Mouse (Mus musculus): Measurements from ENCODE around the gene Iqsec1.

DNA sequence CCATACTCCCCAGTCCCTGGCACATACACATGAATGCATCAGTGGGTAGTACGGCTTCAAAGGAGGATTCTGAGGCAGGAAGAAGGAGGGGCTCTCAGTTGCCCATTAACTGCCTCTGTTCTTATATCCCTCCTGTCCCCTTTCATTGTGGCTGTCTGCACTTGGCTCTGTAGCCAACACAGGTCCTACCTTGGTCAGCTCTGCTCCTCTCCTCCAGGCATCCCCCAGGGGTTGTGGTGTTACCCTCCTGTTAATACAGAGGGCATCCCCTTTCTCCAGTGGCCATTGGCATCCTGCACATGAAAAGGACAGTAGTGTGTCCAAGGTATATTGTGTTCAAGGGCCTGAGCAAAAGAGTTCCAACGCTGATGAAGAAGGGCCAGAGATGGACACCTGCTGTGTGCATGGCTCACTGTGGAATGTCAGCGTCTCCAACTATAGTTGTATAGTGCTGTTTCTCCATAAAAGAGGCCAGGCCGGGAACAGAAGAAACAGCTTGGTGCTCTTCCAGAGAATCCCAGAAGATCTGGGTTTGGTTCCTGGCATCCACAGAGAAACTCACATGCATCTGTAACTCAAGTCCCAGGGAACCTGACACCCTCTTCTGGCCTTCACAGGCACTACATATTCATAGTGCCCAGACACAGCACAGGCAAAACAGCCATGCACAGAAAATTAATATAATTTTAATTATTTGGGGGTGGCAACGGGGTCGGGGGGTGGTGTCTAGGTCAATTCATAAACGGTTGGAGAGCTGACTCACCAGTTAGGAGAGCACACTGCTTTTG is 363.1 kb downstream of the Iqsec1 start:
- TF ChIP-seq POLR2A (IDR thresholded peaks at IDR 0.05; ENCODE audit: insufficient read depth, low read length) (no peak), EP300 (IDR thresholded peaks at IDR 0.05; ENCODE audit: insufficient read depth, low read depth, low read length) (no peak)
